Mouse (Mus musculus): ENCODE data around the gene Nkrf.

DNA sequence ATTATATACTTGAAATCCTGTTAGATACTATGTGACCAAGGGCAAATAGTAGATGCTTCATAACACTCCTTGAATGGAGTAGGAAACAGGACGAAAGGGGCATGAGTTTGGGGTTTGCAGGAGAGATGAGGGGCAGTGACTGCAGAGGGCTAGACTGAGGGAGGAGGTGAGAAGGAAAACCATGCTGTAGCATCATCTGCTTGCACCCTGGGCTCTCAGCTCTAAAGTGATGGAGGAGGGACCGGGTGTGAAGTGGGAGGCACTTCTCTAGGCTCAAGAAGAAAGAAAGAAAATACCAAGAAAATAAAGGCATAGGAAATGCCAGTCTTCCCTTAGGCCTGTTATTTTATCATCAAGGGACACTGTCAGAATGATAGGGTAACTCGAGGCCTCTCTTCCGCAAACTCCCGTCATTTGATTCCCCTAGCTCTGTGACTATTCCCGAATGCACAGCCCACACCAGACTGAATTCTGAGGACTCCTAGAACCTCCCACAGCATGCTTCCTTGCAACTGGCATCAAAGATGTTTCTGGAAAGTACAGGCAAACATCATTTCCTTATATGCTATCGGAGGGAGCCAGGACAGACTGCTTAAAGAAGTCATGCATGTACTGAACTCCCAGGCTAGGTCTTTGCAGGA is 32.7 kb upstream of the Nkrf start:
- TF ChIP-seq CTCF (IDR thresholded peaks at IDR 0.05; ENCODE audit: insufficient read depth, low read length) = no peak
- no peak for TF ChIP-seq POLR2A (IDR thresholded peaks at IDR 0.05; ENCODE audit: borderline replicate concordance, extremely low read depth, low read depth, low read length)

All from lung, adult 2 months (tissue).